Mouse (Mus musculus) MEL (cell line): ENCODE data around the gene Pfkfb1. TPM values are rescaled to one million over a fixed set of nuclear protein-coding genes. Genes with fewer than 3 reads are reported as not detected.

Experiments used
- DNase-seq: peaks from one replicate; pipeline ENCODE4 v3.0.0; 2011; ENCODE audit warnings: low read depth, low spot score
- H3K27ac ChIP-seq: 2 replicates; pipeline ENCODE4 v1.5.1; 2012; ENCODE audit warnings: low read depth, mild to moderate bottlenecking, control low read depth, low read length, moderate library complexity; ENCODE audit not compliant: control insufficient read depth
- H3K27me3 ChIP-seq, 2 experiments: fragments of 150-350 bp in 1 of 2; sonication (generic) in 1 of 2; 2 replicates each; pipeline ENCODE4 v1.6.1; 2012; ENCODE audit warnings: low read length in 2 of 2, mild to moderate bottlenecking in 2 of 2, improper control_type of control experiment in 1 of 2, moderate library complexity in 1 of 2; ENCODE audit not compliant: insufficient read depth in 2 of 2, control insufficient read depth in 1 of 2
- H3K36me3 ChIP-seq, 2 experiments: 2 replicates each; pipeline ENCODE4 v1.6.1; 2012 to 2014; ENCODE audit warnings: low read length in 2 of 2, improper control_type of control experiment in 1 of 2, inconsistent platforms in 1 of 2, mild to moderate bottlenecking in 1 of 2; ENCODE audit not compliant: insufficient read depth in 2 of 2, control insufficient read depth in 1 of 2
- H3K4me1 ChIP-seq, 2 experiments: fragments of 150-350 bp in 1 of 2; sonication (generic) in 1 of 2; 2 replicates each; pipeline ENCODE4 v1.6.1; 2012; ENCODE audit warnings: low read length in 2 of 2, improper control_type of control experiment in 1 of 2, mild to moderate bottlenecking in 1 of 2; ENCODE audit not compliant: insufficient read depth in 2 of 2, control insufficient read depth in 1 of 2
- H3K4me3 ChIP-seq, 2 experiments: fragments of 150-350 bp in 1 of 2; sonication (generic) in 1 of 2; 2 replicates each; pipeline ENCODE4 v1.5.1; 2012; ENCODE audit warnings: low read depth in 2 of 2, low read length in 2 of 2, mild to moderate bottlenecking in 2 of 2, moderate library complexity in 2 of 2, control low read depth in 1 of 2, improper control_type of control experiment in 1 of 2; ENCODE audit not compliant: control insufficient read depth in 1 of 2, insufficient read depth in 1 of 2
- H3K79me2 ChIP-seq: 2 replicates; pipeline ENCODE4 v1.6.1; 2012; ENCODE audit warnings: mild to moderate bottlenecking, low read length, moderate library complexity; ENCODE audit not compliant: control insufficient read depth, poor library complexity, insufficient read depth
- H3K9ac ChIP-seq: 2 replicates; pipeline ENCODE4 v1.6.1; 2012; ENCODE audit warnings: low read depth, mild to moderate bottlenecking, control low read depth, low read length, moderate library complexity; ENCODE audit not compliant: control insufficient read depth, poor library complexity, severe bottlenecking
- H3K9me3 ChIP-seq: fragments of 150-350 bp; sonication (generic); replicated peaks from 2 replicates; pipeline ENCODE4 v1.6.1; 2012; ENCODE audit warnings: mild to moderate bottlenecking, low read length, improper control_type of control experiment, moderate library complexity; ENCODE audit not compliant: insufficient read depth
- CHD1 ChIP-seq: IDR thresholded peaks from 2 replicates; pipeline ENCODE4 v1.6.1; 2012; ENCODE audit warnings: low read depth, mild to moderate bottlenecking, inconsistent platforms, low read length, improper control_type of control experiment
- CHD2 ChIP-seq: IDR thresholded peaks from 2 replicates; pipeline ENCODE4 v1.6.1; 2011; ENCODE audit warnings: low read length, improper control_type of control experiment
- CTCF ChIP-seq, 3 experiments: IDR thresholded peaks in 2 of 3; conservative IDR thresholded peaks in 1 of 3; 2 replicates each; pipeline ENCODE4 v1.5.1; 2011 to 2012; ENCODE audit warnings: low read length in 3 of 3, low read depth in 2 of 3, mild to moderate bottlenecking in 2 of 3, improper control_type of control experiment in 1 of 3, inconsistent platforms in 1 of 3, mixed read lengths in 1 of 3, moderate library complexity in 1 of 3; ENCODE audit not compliant: control insufficient read depth in 1 of 3, insufficient read depth in 1 of 3, poor library complexity in 1 of 3, severe bottlenecking in 1 of 3
- E2F4 ChIP-seq: IDR thresholded peaks from 2 replicates; pipeline ENCODE4 v1.6.1; 2011; ENCODE audit warnings: low read depth, low read length, improper control_type of control experiment, borderline replicate concordance
- ELF1 ChIP-seq: IDR thresholded peaks from 2 replicates; pipeline ENCODE4 v1.6.1; 2014; ENCODE audit warnings: low read depth, mild to moderate bottlenecking, inconsistent platforms, low read length, improper control_type of control experiment, moderate library complexity
- EP300 ChIP-seq, 2 experiments: IDR thresholded peaks; 2 replicates each; pipeline ENCODE4 v1.6.1; 2011; ENCODE audit warnings: improper control_type of control experiment in 2 of 2, low read length in 2 of 2, low read depth in 1 of 2, mild to moderate bottlenecking in 1 of 2
- GABPA ChIP-seq: IDR thresholded peaks from 2 replicates; pipeline ENCODE4 v1.6.1; 2012; ENCODE audit warnings: low read depth, mild to moderate bottlenecking, inconsistent platforms, low read length, improper control_type of control experiment, moderate library complexity
- GATA1 ChIP-seq: IDR thresholded peaks from 2 replicates; pipeline ENCODE4 v1.6.1; 2011; ENCODE audit warnings: low read depth, low read length, improper control_type of control experiment
- HCFC1 ChIP-seq: IDR thresholded peaks from 2 replicates; pipeline ENCODE4 v1.6.1; 2012; ENCODE audit warnings: low read depth, mild to moderate bottlenecking, inconsistent platforms, low read length, improper control_type of control experiment, moderate library complexity
- JUND ChIP-seq: IDR thresholded peaks from 2 replicates; pipeline ENCODE4 v1.6.1; 2011; ENCODE audit warnings: low read depth, mild to moderate bottlenecking, improper control_type of control experiment, low read length
- KAT2A ChIP-seq: conservative IDR thresholded peaks from 2 replicates; pipeline ENCODE4 v1.6.1; 2012; ENCODE audit warnings: low read depth, low read length, improper control_type of control experiment, inconsistent platforms
- MAFK ChIP-seq: IDR thresholded peaks from 2 replicates; pipeline ENCODE4 v1.6.1; 2011; ENCODE audit warnings: low read depth, mild to moderate bottlenecking, low read length, improper control_type of control experiment, borderline replicate concordance
- MAX ChIP-seq: IDR thresholded peaks from 2 replicates; pipeline ENCODE4 v1.6.1; 2011; ENCODE audit warnings: low read length, improper control_type of control experiment
- MAZ ChIP-seq: IDR thresholded peaks from 2 replicates; pipeline ENCODE4 v1.6.1; 2012; ENCODE audit warnings: low read depth, mild to moderate bottlenecking, inconsistent platforms, low read length, improper control_type of control experiment
- MEF2A ChIP-seq: IDR thresholded peaks from 2 replicates; pipeline ENCODE4 v1.6.1; 2014; ENCODE audit warnings: low read depth, mild to moderate bottlenecking, inconsistent platforms, low read length, improper control_type of control experiment; ENCODE audit not compliant: poor library complexity, insufficient replicate concordance, severe bottlenecking; ENCODE audit errors: extremely low read depth
- MXI1 ChIP-seq: IDR thresholded peaks from 2 replicates; pipeline ENCODE4 v1.6.1; 2011; ENCODE audit warnings: mild to moderate bottlenecking, low read depth, low read length, improper control_type of control experiment
- MYB ChIP-seq: IDR thresholded peaks from 2 replicates; pipeline ENCODE4 v1.6.1; 2011; ENCODE audit warnings: mild to moderate bottlenecking, low read depth, low read length, improper control_type of control experiment
- MYC ChIP-seq: IDR thresholded peaks from 2 replicates; pipeline ENCODE4 v1.6.1; 2011; ENCODE audit warnings: low read depth, mild to moderate bottlenecking, low read length, improper control_type of control experiment, moderate library complexity
- NRF1 ChIP-seq: IDR thresholded peaks from 2 replicates; pipeline ENCODE4 v1.6.1; 2014; ENCODE audit warnings: low read depth, mild to moderate bottlenecking, inconsistent platforms, low read length, improper control_type of control experiment, moderate library complexity; ENCODE audit not compliant: poor library complexity, insufficient read depth, severe bottlenecking
- POLR2A ChIP-seq, 2 experiments: IDR thresholded peaks; 2 replicates each; pipeline ENCODE4 v1.6.1; 2011 to 2012; ENCODE audit warnings: low read length in 2 of 2, mild to moderate bottlenecking in 2 of 2, control low read depth in 1 of 2, improper control_type of control experiment in 1 of 2, low read depth in 1 of 2, moderate library complexity in 1 of 2; ENCODE audit not compliant: control insufficient read depth in 1 of 2, insufficient read depth in 1 of 2, poor library complexity in 1 of 2
- POLR2AphosphoS2 ChIP-seq: IDR thresholded peaks from 2 replicates; pipeline ENCODE4 v1.6.1; 2011; ENCODE audit warnings: low read length, improper control_type of control experiment
- POLR2AphosphoS5 ChIP-seq: IDR thresholded peaks from 2 replicates; pipeline ENCODE4 v1.6.1; 2012; ENCODE audit warnings: low read depth, borderline replicate concordance, mild to moderate bottlenecking, inconsistent platforms, low read length, moderate library complexity, mixed read lengths
- RAD21 ChIP-seq: IDR thresholded peaks from 2 replicates; pipeline ENCODE4 v1.6.1; 2011; ENCODE audit warnings: mild to moderate bottlenecking, low read depth, low read length, improper control_type of control experiment
- RCOR1 ChIP-seq: IDR thresholded peaks from 2 replicates; pipeline ENCODE4 v1.6.1; 2012; ENCODE audit warnings: low read depth, mild to moderate bottlenecking, inconsistent platforms, low read length, improper control_type of control experiment
- SIN3A ChIP-seq: IDR thresholded peaks from 2 replicates; pipeline ENCODE4 v1.6.1; 2012; ENCODE audit warnings: low read length, improper control_type of control experiment, inconsistent platforms
- SMC3 ChIP-seq: IDR thresholded peaks from 2 replicates; pipeline ENCODE4 v1.6.1; 2011; ENCODE audit warnings: low read depth, low read length, improper control_type of control experiment
- TAL1 ChIP-seq: IDR thresholded peaks from 2 replicates; pipeline ENCODE4 v1.6.1; 2012; ENCODE audit warnings: mild to moderate bottlenecking, inconsistent platforms, low read length, moderate library complexity, mixed read lengths
- TBP ChIP-seq: IDR thresholded peaks from 2 replicates; pipeline ENCODE4 v1.8.0; 2011; ENCODE audit warnings: low read depth, low read length, improper control_type of control experiment
- TCF12 ChIP-seq: IDR thresholded peaks from 2 replicates; pipeline ENCODE4 v1.6.1; 2014; ENCODE audit warnings: low read depth, mild to moderate bottlenecking, inconsistent platforms, low read length, improper control_type of control experiment, moderate library complexity
- UBTF ChIP-seq: IDR thresholded peaks from 2 replicates; pipeline ENCODE4 v1.6.1; 2012; ENCODE audit warnings: low read depth, mild to moderate bottlenecking, inconsistent platforms, low read length, improper control_type of control experiment, moderate library complexity, borderline replicate concordance; ENCODE audit not compliant: insufficient read depth
- USF1 ChIP-seq: IDR thresholded peaks from 2 replicates; pipeline ENCODE4 v1.6.1; 2014; ENCODE audit warnings: low read depth, mild to moderate bottlenecking, inconsistent platforms, low read length, improper control_type of control experiment, moderate library complexity
- USF2 ChIP-seq, 2 experiments: IDR thresholded peaks; 2 replicates each; pipeline ENCODE4 v1.6.1; 2011 to 2012; ENCODE audit warnings: improper control_type of control experiment in 2 of 2, low read length in 2 of 2, borderline replicate concordance in 1 of 2, inconsistent platforms in 1 of 2, low read depth in 1 of 2, mild to moderate bottlenecking in 1 of 2; ENCODE audit not compliant: insufficient read depth in 1 of 2
- ZC3H11A ChIP-seq: IDR thresholded peaks from 2 replicates; pipeline ENCODE4 v1.6.1; 2012; ENCODE audit warnings: low read depth, mild to moderate bottlenecking, inconsistent platforms, low read length, improper control_type of control experiment
- ZKSCAN1 ChIP-seq: IDR thresholded peaks from 2 replicates; pipeline ENCODE4 v1.6.1; 2012; ENCODE audit warnings: low read depth, mild to moderate bottlenecking, inconsistent platforms, low read length, improper control_type of control experiment, moderate library complexity
- ZMIZ1 ChIP-seq: IDR thresholded peaks from 2 replicates; pipeline ENCODE4 v1.6.1; 2012; ENCODE audit warnings: low read depth, mild to moderate bottlenecking, inconsistent platforms, low read length, improper control_type of control experiment, moderate library complexity
- ZNF384 ChIP-seq: IDR thresholded peaks from 2 replicates; pipeline ENCODE4 v1.6.1; 2012; ENCODE audit warnings: low read depth, mild to moderate bottlenecking, inconsistent platforms, low read length, improper control_type of control experiment
- polyA plus RNA-seq, 2 experiments: library from polyadenylated mRNA; stranded (reverse) in 1 of 2; unstranded in 1 of 2; fragments of >175 nt in 1 of 2; fragments of >200 nt in 1 of 2; gene quantifications; 2 replicates each; pipeline versions ENCODE4 v1.2.1 to v1.2.4; 2012; ENCODE audit warnings: low replicate concordance in 2 of 2, low read depth in 1 of 2; ENCODE audit not compliant: insufficient read length in 2 of 2, insufficient read depth in 1 of 2, missing spikeins in 1 of 2
- total RNA-seq: library from RNA; depleted of rRNA; stranded (reverse); fragments of 300-350 nt; gene quantifications from 2 replicates; pipeline ENCODE4 v1.2.3, GENCODE M21; 2012

The Pfkfb1 gene
- total and polyA plus RNA-seq, 3 experiments = 1.9 to 10.3 TPM; not detected in 1

DNA sequence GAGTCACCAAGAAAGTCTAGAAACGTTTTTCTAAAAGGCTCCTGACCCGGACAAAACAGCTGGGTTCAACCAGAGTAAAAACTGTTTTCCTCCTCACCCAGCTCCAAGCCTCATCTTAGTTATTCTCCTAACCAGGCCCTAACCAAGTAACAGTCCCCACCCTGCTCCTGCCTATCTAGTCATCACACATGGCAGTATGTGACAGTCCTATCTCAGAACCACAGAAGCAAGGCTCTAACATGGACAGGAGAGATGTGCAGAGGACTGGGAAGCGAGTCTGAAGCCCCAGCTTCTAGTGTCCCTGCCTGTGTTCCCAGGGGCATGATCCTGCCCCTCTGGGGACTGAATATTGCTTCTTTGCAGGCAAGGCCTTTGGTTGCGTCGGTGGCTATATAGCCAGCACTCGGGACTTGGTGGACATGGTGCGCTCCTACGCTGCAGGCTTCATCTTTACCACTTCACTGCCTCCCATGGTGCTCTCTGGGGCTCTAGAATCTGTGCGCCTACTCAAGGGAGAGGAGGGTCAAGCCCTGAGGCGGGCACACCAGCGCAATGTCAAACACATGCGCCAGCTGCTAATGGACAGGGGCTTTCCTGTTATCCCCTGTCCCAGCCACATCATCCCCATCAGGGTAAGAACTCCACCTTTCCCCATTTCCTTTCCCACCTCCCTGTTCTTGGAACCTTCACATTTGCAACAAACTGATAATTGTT, 23.2 kb upstream of the Pfkfb1 start:
- no peak overlapping the region for H3K4me3 ChIP-seq
- no peak for TF ChIP-seq CTCF (IDR thresholded peaks at IDR 0.05 in 2 of 3, conservative IDR thresholded peaks at IDR 0.05 in 1 of 3; ENCODE audit: control insufficient read depth in 1 of 3, insufficient read depth in 1 of 3, low read depth in 2 of 3, low read length in 3 of 3, poor library complexity in 1 of 3, severe bottlenecking in 1 of 3)
- TF ChIP-seq POLR2AphosphoS2 = no peak
- no peak for TF ChIP-seq SMC3
- peak; percentile 97 for TF ChIP-seq TAL1
- TF ChIP-seq TCF12 = peak; percentile 97
- no peak for TF ChIP-seq USF1
- peak; percentile 29; the same call in 1 of the 2 replicates for TF ChIP-seq MXI1
- no peak; the same call in 1 of the 2 replicates for TF ChIP-seq MAFK
- no peak for TF ChIP-seq TBP
- no peak for TF ChIP-seq E2F4
- no peak for TF ChIP-seq POLR2A (IDR thresholded peaks at IDR 0.05; ENCODE audit: control insufficient read depth in 1 of 2, insufficient read depth in 1 of 2, low read depth in 1 of 2, low read length in 2 of 2, poor library complexity in 1 of 2)
- no peak for TF ChIP-seq USF2 (IDR thresholded peaks at IDR 0.05; ENCODE audit: borderline replicate concordance in 1 of 2, insufficient read depth in 1 of 2, low read depth in 1 of 2, low read length in 2 of 2)
- no peak for TF ChIP-seq ZMIZ1
- TF ChIP-seq RCOR1 = peak; percentile 82
- TF ChIP-seq MYB = no peak
- TF ChIP-seq ELF1 = no peak
- TF ChIP-seq HCFC1 = no peak
- peak; percentile 92 to 97 for TF ChIP-seq EP300 (IDR thresholded peaks at IDR 0.05; ENCODE audit: low read depth in 1 of 2, low read length in 2 of 2)
- TF ChIP-seq NRF1 = no peak
- TF ChIP-seq KAT2A = no peak
- 0 out of 2 replicates have a peak, but pooled peaks have one; percentile 27 for TF ChIP-seq MAZ
- no peak for TF ChIP-seq MAX
- no peak for TF ChIP-seq POLR2AphosphoS5
- peak; percentile 34; the same call in 1 of the 2 replicates for TF ChIP-seq SIN3A
- TF ChIP-seq GABPA = no peak
- TF ChIP-seq JUND = no peak
- no peak for TF ChIP-seq CHD2
- no peak for TF ChIP-seq CHD1
- TF ChIP-seq MYC = no peak
- no peak for TF ChIP-seq MEF2A
- no peak for TF ChIP-seq RAD21
- TF ChIP-seq UBTF = no peak
- TF ChIP-seq ZC3H11A = no peak
- no peak for TF ChIP-seq ZKSCAN1
- no peak for TF ChIP-seq ZNF384
- peak; percentile 92 for TF ChIP-seq GATA1

More for the DNA sequence above, 23.2 kb upstream of the Pfkfb1 start:
- Histone ChIP-seq H3K9me3 (no peaks in the 10 kb centered on the region), H3K79me2 (no peaks in the 10 kb centered on the region), H3K4me1 (peaks cover 16 to 26% of the 10 kb centered on the region in 2 experiments), H3K9ac (no peak overlapping the region), H3K27me3 (no peaks in the 10 kb centered on the region), H3K36me3 (peaks cover 0 to 24% of the 10 kb centered on the region in 2 experiments; a peak in 2 of 4 replicates), H3K27ac (peak overlapping the region; percentile 50)
- DNase-seq = peak; percentile 87
